Mouse (Mus musculus) spleen, adult 12 weeks (tissue): Measurements from ENCODE around the gene Trp53i11.

Experiments
- DNase-seq: peaks from one replicate; pipeline ENCODE4 v3.0.0; 2022; ENCODE audit warnings: low spot score

Gene Trp53i11

DNA sequence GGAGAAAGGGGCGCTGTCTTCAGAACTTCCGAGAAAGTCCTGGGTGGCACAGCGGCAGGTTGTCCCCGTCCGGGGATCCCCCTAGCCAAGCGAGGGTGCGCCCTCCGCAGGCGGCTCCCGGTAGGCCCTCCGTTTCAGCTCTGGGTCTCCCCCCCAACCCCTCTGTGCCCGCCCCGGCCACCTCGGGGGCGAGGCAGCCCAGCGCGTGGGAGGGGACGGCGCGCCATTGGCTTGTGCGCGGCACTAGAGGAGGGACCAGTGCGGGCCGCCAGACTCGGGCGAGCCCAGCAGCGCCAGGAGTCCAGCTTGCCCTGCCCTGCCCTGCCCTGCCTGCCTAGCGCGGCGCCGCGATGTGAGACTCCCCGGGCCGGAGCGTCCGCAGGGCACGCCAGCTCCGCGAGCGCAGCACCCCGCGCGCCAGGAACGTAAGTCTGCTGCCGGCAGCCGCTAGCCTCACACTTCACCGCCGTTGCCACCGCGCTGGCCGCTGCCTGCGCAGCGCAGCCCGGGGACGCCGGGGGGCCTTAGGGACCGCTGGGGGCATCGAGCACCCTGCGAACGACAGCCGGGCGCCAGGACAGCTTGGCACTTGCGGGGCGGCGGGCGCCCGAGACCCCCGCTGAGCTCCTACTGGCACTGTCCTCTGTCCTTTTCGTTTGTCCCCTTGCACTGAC is at the start of gene Trp53i11:
TSS of gene Trp53i11 (plus strand) at position 226 of the 674 bp plus-strand sequence.
- DNase-seq, result peak; percentile 78

GRCm38 (mm10) chr2:93139476-93139875 is 47.9 kb upstream of the Trp53i11 start:
- no peak for DNase-seq

GRCm38 (mm10) chr2:93141329-93141728 is 46.0 kb upstream of the Trp53i11 start:
- no peak for DNase-seq

DNA sequence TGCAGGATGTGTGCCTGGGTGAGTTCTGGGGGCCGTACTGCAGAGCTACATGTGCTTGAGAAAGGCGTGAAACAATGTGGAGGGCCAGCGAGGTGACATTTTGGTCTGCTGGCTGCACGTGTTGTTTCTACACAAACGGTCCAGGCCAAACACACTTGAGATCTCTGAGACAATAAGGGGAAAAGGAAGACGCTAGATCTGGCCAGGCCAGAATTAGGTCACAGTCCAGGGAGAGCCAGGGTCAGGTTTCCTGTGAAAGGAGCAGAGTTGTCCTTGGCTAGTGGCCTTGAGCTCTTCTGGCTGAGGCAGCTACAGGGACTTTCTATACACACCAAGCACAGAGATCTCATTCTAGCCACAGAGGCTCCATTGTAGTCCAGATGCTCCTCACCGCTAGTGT is 44.7 kb upstream of the Trp53i11 start:
- DNase-seq, result no peak

GRCm38 (mm10) chr2:93144126-93144525 is 43.2 kb upstream of the Trp53i11 start:
- DNase-seq, result no peak

DNA sequence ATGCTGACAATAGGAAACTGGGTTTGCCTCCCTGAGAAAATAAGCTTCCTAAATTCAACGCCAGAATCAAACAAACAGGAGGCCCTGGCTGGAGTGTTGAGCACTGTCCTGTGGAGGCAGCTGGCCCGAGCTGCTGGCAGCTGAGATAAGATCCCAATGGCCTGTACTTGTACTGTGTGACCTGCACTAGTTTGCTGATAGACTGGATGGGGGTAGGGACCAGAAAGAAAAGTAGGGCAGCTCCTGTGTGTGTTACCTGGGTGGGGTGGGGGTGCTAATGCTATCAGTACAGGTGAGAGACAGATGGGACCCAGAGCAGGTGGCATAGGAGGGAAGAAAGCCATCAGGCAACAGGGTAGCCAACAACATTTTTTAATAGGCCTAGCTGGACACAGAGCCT is 37.3 kb upstream of the Trp53i11 start:
- DNase-seq, result no peak

DNA sequence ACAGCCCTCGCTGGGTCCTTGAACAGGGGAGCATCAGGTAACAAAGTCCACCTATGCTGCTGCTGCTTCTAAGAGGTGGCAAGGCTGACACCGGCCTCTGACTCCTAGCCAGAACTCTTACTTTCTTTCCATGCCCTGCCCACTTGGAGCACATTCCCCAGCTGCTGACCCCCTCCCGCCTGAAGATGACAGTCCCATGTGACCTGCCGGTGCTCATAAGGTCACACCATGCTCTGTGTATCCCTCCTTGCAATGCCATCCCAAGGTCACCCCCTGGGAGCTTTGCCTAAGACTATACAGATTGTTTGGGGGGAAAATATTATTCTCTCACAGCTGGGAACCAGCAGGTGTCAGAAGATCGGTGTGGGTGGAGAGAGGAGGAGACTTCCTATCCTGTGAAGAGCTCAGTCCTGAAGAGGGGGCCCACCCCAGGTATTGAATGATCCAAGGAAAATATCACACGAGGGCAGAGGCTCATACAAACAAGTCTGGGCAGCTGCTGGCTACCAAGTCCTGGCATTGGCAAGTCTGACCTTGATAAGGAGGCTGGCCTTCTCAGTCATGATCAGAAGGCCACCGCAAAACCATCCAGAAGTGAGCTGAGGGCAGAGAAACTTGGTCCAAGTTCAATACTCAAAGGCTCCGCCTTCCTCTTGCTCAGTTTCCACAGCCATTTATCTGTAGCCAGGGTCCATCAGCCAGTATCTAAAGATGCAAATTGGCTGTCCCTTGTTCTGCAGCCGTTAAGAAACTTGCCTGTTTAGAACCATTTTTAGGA is 36.5 kb upstream of the Trp53i11 start:
- no peak for DNase-seq

DNA sequence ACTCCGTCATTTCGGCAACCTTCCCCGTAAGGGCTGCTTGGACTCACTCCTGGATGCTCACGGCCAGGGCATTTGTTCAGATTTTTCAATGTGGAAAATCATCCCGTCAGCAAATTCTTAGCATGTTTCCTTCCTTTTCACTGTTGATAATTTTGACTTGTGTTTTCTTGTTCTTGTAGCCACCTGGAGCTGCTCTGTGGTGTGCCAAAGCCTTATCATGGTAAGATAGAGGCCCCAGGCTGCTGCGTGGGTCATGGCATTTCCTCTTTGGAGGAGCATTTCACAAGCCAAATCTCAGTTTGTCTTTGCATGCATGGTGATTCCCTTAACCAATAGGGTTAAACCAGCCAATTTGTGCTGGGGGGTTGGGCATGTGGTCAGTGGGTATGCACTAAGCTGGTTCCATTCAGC is 35.2 kb upstream of the Trp53i11 start:
- no peak for DNase-seq

DNA sequence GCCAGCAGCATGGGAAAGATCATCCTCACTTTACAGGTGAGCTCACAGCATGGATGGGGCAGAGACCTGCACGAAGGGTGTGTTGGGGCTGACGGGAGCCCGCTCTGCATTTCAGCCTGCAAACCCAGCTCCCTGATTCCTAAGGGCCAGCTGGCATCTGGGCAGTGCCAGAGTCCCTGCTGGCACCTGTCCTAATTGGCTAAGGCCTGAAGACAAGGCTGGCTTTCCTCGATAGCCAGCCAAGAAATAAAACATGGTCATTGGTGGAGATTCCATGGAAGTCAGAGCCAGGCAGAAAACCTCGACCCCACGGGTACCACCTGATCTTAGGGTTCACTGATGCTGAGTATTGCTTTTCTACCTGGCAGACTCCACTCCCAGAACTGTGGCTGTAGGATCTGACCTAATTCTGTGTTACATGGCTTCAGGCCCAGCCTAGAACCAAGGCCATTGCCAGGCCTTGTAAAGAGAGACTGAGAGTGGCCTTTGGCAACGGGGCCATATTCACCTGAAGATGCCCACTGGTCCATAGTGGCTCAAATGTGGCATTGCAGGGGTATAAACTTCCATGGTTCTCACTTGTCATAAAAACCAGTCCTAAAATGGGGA is 34.4 kb upstream of the Trp53i11 start:
- DNase-seq, result no peak

- DNase-seq, result no peak
Observed at GRCm38 (mm10) chr2:93153833-93154232, 33.5 kb upstream of the Trp53i11 start.

DNA sequence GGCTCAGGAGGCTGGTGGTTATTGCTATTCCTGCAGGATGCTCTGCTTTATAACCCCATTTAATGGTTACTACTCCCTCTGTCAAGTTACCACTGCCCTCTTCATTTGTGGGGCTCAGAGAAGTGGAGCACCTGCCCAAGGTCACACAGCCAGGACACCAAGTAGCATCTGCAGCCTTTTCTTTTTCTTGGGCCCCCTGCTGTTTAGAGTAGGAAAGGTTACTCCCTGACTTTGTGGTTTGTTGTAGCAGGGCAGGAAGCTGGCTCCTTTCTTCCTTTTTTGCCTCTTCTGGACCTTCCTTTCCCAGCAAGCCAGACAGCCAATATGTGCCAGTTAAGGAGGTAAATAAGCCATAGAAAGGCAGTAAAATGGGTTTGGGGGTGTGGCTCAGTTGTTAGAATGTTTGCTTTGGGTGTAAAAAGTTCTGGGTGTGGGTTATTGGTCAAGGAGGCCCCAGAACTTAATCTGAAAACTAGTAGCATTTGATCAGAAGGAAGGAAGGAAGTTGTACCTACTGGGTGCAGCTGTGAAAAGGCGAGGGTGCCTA is 32.8 kb upstream of the Trp53i11 start:
- DNase-seq, result no peak

GRCm38 (mm10) chr2:93160467-93161035 is 26.8 kb upstream of the Trp53i11 start:
- DNase-seq, result no peak

- DNase-seq, result no peak
Observed at GRCm38 (mm10) chr2:93161914-93162664, 25.3 kb upstream of the Trp53i11 start.

GRCm38 (mm10) chr2:93162791-93163190 is 24.6 kb upstream of the Trp53i11 start:
- no peak for DNase-seq

GRCm38 (mm10) chr2:93163317-93163716 is 24.0 kb upstream of the Trp53i11 start:
- DNase-seq, result no peak

GRCm38 (mm10) chr2:93163750-93164335 is 23.5 kb upstream of the Trp53i11 start:
- DNase-seq, result no peak

- DNase-seq, result no peak
Observed at GRCm38 (mm10) chr2:93166295-93166694, 21.1 kb upstream of the Trp53i11 start.

- DNase-seq, result no peak
Observed at GRCm38 (mm10) chr2:93166734-93167406, 20.5 kb upstream of the Trp53i11 start.

DNA sequence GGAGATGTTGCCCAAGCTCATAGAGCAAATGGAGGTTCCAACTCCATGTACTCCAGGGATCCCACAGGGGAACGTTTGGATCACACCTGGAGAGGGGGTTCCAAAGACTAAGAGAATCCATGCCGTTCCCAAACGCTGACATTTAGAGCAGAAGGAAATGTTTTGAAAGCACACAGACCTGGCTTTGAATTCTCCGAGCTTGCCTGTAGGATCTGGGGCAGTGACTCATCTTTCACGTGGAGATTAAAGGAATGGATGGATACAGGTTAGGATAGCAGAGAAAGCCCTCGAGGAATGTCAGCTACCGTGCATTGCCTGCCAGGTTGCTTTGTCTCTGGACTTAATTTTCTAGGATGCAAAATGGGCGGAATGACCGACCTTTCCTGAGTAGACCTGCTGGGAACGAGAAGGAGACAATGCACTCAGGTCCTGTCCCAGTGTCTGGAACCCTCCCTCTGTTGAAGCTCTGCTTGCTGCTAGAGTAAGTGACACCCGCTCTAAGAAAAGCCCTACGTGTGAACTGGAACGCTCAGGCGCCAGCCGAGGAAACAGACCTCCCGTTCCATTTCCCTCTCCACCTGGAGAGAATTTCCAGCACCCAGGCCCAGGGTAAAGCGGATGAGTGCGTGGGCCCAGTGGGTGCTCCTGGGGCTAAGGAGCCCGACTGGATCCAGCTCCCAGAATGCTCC is 17.0 kb upstream of the Trp53i11 start:
- DNase-seq, result no peak

DNA sequence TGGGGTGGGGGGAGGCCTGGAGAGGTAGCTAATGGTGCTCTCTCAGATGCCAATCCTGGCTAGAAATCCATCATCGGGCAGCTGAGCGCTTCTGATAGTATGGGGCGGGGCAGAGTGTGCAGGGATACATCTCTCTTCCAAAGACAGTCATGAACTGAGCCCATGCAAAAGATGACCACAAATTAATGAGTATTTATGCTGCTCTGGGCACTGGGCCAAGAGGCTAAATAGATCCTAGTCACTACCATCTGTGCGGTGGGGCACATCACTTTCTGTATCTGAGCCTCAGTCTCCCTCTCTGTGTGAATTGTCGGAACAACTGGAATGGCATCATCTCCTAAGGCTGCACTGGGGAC is 16.5 kb upstream of the Trp53i11 start:
- no peak for DNase-seq
